Mouse (Mus musculus): ENCODE measurements around the gene Hist2h2bb. TPM values are rescaled to one million over a fixed set of nuclear protein-coding genes. Genes with fewer than 3 reads are reported as not detected.
"Not testable (repeated sequence)": the region's sequence is repeated elsewhere in the genome, so short reads cannot be mapped to it uniquely, and the experiment has no call there.

Gene Hist2h2bb
- 10.8 and 17.6 TPM in 2 replicates for polyA plus RNA-seq (2014; fragmentation: Nextera tagmentation; extraction: Ambion mirVana)

DNA sequence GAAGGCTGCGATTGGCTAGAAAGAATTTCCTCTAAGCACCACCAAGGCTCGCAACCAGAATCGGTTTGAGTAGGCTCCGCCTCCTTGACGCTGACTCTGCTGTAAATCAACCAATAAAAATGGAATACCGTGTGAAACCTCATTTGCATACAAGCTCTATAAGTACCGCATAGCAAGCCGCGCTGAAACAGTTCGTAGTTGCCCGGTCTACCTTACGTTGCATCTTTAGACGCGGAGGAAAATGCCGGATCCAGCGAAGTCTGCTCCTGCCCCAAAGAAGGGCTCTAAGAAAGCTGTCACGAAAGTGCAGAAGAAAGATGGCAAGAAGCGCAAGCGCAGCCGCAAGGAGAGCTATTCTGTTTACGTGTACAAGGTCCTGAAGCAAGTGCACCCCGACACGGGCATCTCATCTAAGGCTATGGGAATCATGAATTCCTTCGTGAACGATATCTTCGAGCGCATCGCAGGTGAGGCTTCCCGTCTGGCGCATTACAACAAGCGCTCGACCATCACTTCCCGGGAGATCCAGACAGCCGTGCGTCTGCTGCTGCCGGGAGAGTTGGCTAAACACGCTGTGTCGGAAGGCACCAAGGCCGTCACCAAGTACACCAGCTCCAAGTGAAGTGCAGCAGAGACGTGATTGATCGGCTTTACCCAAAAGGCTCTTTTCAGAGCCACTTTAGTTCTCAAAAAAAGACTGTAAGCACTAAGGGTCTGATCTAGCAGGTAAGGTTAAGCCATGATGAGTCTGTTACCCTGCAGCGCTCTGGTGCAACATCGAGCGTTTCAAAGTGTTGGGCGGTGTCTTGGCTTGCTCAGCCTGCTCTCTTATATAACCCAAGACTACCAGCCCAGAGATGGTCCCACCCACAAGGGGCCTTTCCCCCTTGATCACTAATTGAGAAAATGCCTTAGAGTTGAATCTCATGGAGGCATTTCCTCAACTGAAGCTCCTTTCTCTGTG lies at the start of gene Hist2h2bb:
Hist2h2bb (plus strand) TSS at position 242 of the 964 bp plus-strand sequence.
- H3K4me2 ChIP-seq (ENCODE audit: low read length): peak within 1 kb of the TSS; percentile 72
- peak within 1 kb of the TSS; percentile 72 for H3K9ac ChIP-seq (ENCODE audit: low read length)
- WGBS: under 1% methylated on average over 45 of the region's 45 CpGs
- DNase-seq (ENCODE audit: low spot score) (peak; percentile 100), ATAC-seq (peak; percentile 96)
- peak within 1 kb of the TSS; percentile 38 for H3K4me3 ChIP-seq (ENCODE audit: low read depth, low read length)
- H3K9me3 ChIP-seq (replicated peaks; ENCODE audit: control insufficient read depth, low read length): no peaks in the 10 kb centered on the region
- H3K4me1 ChIP-seq (ENCODE audit: control insufficient read depth, insufficient read depth, low read length): peaks cover under 1% of the 10 kb centered on the region; the same call in 1 of the 2 replicates
- peak within 1 kb of the TSS; percentile 97 for H3K27ac ChIP-seq (ENCODE audit: low read depth, low read length)
- H3K27me3 ChIP-seq (replicated peaks; ENCODE audit: control insufficient read depth, insufficient read depth, low read length): no peaks in the 10 kb centered on the region
- H3K36me3 ChIP-seq (ENCODE audit: control insufficient read depth, insufficient read depth, low read length): no peaks in the 10 kb centered on the region

DNA sequence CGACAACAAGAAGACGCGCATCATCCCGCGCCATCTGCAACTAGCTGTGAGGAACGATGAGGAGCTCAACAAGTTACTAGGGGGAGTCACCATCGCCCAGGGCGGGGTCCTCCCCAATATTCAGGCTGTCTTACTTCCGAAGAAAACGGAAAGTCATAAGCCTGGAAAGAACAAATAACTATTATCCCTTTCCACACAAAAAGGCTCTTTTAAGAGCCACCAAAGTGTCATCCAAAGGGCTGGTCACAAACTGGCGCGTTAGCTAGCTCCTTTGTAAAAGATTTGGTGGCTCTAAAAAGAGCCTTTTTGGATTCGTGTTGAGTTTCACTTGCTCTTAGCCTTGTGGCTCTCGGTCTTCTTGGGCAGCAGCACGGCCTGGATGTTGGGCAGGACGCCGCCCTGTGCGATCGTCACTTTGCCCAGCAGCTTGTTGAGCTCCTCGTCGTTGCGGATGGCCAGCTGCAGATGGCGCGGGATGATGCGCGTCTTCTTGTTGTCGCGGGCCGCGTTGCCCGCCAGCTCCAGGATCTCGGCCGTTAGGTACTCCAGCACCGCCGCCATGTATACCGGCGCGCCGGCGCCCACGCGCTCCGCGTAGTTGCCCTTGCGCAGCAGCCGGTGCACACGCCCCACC lies 49.3 kb upstream of the Hist2h2bb start:
- Histone ChIP-seq H3K9ac (ENCODE audit: low read length) (peak overlapping the region; percentile 83), H3K4me1 (ENCODE audit: control insufficient read depth, insufficient read depth, low read length) (peaks cover 23% of the 10 kb centered on the region), H3K4me2 (ENCODE audit: low read length) (peak overlapping the region; percentile 63), H3K4me3 (ENCODE audit: low read depth, low read length) (peak overlapping the region; percentile 59), H3K27ac (ENCODE audit: low read depth, low read length) (peak overlapping the region; percentile 97)
- ATAC-seq; DNase-seq (ENCODE audit: low spot score); H3K9me3 ChIP-seq (replicated peaks; ENCODE audit: control insufficient read depth, low read length); H3K27me3 ChIP-seq (replicated peaks; ENCODE audit: control insufficient read depth, insufficient read depth, low read length); H3K36me3 ChIP-seq (ENCODE audit: control insufficient read depth, insufficient read depth, low read length): not testable (repeated sequence)
- WGBS: under 1% methylated on average over 26 of the region's 47 CpGs

DNA sequence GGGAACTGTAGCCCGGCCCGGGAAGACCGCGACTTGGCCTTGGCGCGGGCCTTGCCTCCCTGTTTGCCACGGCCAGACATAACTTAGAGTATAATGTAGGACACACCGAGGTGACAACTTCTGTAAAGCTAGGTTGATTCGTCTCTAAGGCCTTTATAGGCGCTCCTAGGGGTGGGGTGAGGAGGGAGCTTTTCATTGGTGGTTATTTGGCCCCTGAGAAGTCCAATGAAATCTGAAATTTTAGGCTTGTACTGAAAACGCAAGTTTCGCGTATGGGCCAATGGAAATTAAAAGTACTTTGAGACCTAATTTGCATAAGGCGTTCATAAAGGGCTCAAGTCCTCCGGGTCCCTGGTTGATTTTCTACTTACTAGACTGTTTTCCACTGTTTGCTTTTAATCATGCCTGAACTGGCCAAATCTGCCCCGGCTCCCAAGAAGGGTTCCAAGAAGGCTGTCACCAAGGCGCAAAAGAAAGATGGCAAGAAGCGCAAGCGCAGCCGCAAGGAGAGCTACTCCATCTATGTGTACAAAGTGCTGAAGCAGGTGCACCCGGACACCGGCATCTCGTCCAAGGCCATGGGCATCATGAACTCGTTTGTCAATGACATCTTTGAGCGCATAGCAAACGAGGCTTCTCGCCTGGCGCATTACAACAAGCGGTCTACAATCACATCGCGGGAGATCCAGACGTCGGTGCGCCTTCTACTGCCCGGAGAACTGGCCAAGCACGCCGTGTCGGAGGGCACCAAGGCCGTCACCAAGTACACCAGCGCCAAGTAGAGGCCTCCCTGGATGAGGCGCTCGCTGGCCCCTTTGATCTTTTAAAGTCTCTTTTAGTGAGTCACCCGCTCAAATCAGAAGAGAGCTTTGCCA lies 48.5 kb upstream of the Hist2h2bb start, which contains the start of the genes Hist2h2ac and Hist2h2be:
Hist2h2ac (minus strand) TSS at position 116 of the 875 bp plus-strand sequence.
Hist2h2be (plus strand) TSS at position 355 of the 875 bp plus-strand sequence.
- H3K27me3 ChIP-seq (replicated peaks; ENCODE audit: control insufficient read depth, insufficient read depth, low read length): no peaks in the 10 kb centered on the region
- peak within 1 kb of the TSS; percentile 97 for H3K27ac ChIP-seq (ENCODE audit: low read depth, low read length)
- H3K4me1 ChIP-seq (ENCODE audit: control insufficient read depth, insufficient read depth, low read length): peaks cover 26% of the 10 kb centered on the region
- 0% methylated on average over 43 of the region's 43 CpGs for WGBS
- peak within 1 kb of the TSS; percentile 83 for H3K9ac ChIP-seq (ENCODE audit: low read length)
- peak within 1 kb of the TSS; percentile 63 for H3K4me2 ChIP-seq (ENCODE audit: low read length)
- peak; percentile 96 for DNase-seq (ENCODE audit: low spot score)
- peak within 1 kb of the TSS; percentile 59 for H3K4me3 ChIP-seq (ENCODE audit: low read depth, low read length)
- peak; percentile 81 for ATAC-seq
- no peaks in the 10 kb centered on the region for H3K36me3 ChIP-seq (ENCODE audit: control insufficient read depth, insufficient read depth, low read length)
- no peaks in the 10 kb centered on the region for H3K9me3 ChIP-seq (replicated peaks; ENCODE audit: control insufficient read depth, low read length)

DNA sequence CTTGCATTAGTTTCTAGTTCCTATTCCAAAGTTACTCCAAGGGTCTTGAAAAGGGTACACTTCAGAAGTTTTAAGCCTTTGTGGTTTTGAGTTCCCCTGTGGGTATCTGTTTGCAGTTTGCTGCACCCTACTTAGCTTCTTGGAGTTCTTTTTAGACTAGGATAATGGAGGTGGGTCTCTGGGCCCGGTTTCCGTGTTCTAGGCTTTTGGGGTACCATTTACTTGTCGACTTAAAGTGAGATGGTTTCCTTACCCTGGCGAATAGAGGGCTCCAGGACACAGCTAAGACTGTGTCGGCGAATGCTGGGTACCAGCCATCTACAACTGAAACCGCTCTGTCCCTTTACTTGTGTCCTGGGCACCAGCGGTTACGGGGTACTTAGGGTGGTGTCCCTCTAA lies 47.9 kb upstream of the Hist2h2bb start:
- Histone ChIP-seq H3K36me3 (ENCODE audit: control insufficient read depth, insufficient read depth, low read length) (no peaks in the 10 kb centered on the region), H3K4me2 (ENCODE audit: low read length) (peak overlapping the region; percentile 63), H3K4me3 (ENCODE audit: low read depth, low read length) (peak overlapping the region; percentile 59), H3K9ac (ENCODE audit: low read length) (peak overlapping the region; percentile 83), H3K27me3 (replicated peaks; ENCODE audit: control insufficient read depth, insufficient read depth, low read length) (no peaks in the 10 kb centered on the region), H3K9me3 (replicated peaks; ENCODE audit: control insufficient read depth, low read length) (no peaks in the 10 kb centered on the region), H3K4me1 (ENCODE audit: control insufficient read depth, insufficient read depth, low read length) (peaks cover 26% of the 10 kb centered on the region), H3K27ac (ENCODE audit: low read depth, low read length) (peak overlapping the region; percentile 97)
- 5% methylated on average over 9 of the region's 9 CpGs for WGBS
- no peak for ATAC-seq
- no peak for DNase-seq (ENCODE audit: low spot score)

DNA sequence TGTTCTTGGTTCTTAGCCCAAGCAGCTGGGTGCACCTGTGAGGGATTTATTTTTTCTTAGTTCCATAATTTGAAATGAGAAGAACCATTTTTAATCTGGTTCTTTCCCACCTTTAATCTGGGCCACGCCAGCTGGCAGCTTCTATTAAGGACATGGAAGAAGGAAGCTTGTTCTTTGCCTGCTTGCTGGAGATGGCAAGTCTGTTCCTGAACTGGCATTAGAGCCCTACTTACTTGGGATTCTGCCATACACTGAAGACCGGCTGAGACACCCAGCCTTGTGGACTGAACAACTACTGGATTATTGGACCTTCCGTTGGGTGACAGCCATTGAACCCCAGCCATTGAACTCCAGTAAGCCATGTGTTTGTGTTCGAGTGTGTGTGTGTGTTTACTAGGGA lies 46.8 kb upstream of the Hist2h2bb start:
- ATAC-seq (no peak), DNase-seq (ENCODE audit: low spot score) (no peak)
- H3K4me2 ChIP-seq (ENCODE audit: low read length): peak overlapping the region; percentile 63
- peaks cover 26% of the 10 kb centered on the region for H3K4me1 ChIP-seq (ENCODE audit: control insufficient read depth, insufficient read depth, low read length)
- no peaks in the 10 kb centered on the region for H3K27me3 ChIP-seq (replicated peaks; ENCODE audit: control insufficient read depth, insufficient read depth, low read length)
- H3K9me3 ChIP-seq (replicated peaks; ENCODE audit: control insufficient read depth, low read length): no peaks in the 10 kb centered on the region
- H3K27ac ChIP-seq (ENCODE audit: low read depth, low read length): no peak overlapping the region
- 84% methylated on average over 4 of the region's 4 CpGs for WGBS
- H3K36me3 ChIP-seq (ENCODE audit: control insufficient read depth, insufficient read depth, low read length): no peaks in the 10 kb centered on the region
- no peak overlapping the region for H3K4me3 ChIP-seq (ENCODE audit: low read depth, low read length)
- peak overlapping the region; percentile 17; the same call in 1 of the 2 replicates for H3K9ac ChIP-seq (ENCODE audit: low read length)

DNA sequence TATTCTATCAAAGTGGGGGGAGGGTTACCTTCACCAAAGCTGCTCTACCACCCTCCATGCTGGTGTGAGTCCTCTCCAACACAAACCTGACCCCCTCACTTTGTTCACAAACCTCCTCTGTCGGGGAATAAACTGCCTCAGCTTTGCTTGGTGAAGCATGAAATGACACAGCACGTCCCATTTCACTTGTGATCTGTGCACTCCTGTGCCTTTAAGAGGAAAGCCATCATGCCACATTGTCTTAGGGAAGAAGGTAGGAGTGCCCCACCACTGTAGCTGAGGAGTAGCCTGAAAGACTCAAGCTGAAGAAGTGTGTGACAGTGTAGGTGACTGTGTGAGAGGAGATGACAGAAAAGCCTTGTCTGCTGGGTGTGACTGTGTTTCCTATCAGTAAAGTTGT lies 44.1 kb upstream of the Hist2h2bb start:
- H3K4me2 ChIP-seq (ENCODE audit: low read length): no peak overlapping the region
- no peak overlapping the region for H3K4me3 ChIP-seq (ENCODE audit: low read depth, low read length)
- WGBS: 2% methylated on average over 2 of the region's 2 CpGs
- H3K27me3 ChIP-seq (replicated peaks; ENCODE audit: control insufficient read depth, insufficient read depth, low read length): no peaks in the 10 kb centered on the region
- no peak for ATAC-seq
- H3K9ac ChIP-seq (ENCODE audit: low read length): 0 out of 2 replicates have a peak overlapping the region, but pooled peaks have one; percentile 1
- H3K4me1 ChIP-seq (ENCODE audit: control insufficient read depth, insufficient read depth, low read length): peaks cover 26% of the 10 kb centered on the region
- no peaks in the 10 kb centered on the region for H3K36me3 ChIP-seq (ENCODE audit: control insufficient read depth, insufficient read depth, low read length)
- DNase-seq (ENCODE audit: low spot score): no peak
- no peaks in the 10 kb centered on the region for H3K9me3 ChIP-seq (replicated peaks; ENCODE audit: control insufficient read depth, low read length)
- H3K27ac ChIP-seq (ENCODE audit: low read depth, low read length): no peak overlapping the region

DNA sequence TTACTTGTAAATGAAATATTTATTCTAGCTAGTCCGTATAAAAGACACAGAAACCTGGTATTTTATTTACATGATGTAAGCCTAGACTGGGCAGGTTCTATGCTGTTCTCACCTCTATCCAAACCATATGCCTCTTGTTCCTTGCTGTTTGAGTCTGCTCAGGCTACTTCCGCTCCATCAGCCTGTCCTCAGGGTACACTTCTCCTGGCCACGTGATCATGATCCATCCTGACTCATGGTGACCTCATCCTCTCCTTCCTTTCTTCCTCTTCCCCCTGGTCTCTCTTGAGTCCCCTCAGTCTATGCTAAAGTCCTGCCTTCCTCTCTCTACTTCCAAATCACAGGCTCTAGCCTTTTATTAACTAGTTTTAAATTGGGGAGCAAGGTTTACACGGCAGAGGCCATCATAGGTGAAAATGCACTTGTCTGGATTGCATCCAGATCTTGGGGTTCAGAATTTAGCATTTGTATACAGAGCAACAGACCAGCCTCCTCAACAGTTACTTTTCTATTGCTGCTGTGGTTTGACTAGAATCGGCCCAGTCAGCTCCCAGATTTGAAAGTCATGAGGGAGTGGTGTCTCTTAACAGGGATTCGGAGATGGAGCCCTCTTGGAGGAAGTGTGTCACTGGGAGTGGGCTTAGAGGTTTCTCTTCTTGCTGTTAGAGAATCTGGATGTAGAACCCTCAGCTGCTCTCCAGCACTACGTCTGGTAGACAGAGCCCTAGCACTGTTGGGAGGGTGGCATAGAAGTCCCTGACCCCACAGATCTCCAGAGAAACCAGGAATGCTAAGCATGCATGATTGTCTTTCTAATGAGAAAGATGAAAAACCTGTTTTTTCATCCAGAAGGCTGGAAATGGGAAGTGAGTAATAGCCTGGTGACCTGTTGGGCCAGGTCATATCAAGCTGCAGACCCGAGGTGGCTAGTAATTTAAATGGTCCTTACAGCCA lies 42.6 kb upstream of the Hist2h2bb start:
- H3K4me1 ChIP-seq (ENCODE audit: control insufficient read depth, insufficient read depth, low read length): peaks cover 19% of the 10 kb centered on the region
- no peak for ATAC-seq
- no peaks in the 10 kb centered on the region for H3K36me3 ChIP-seq (ENCODE audit: control insufficient read depth, insufficient read depth, low read length)
- no peak overlapping the region for H3K9ac ChIP-seq (ENCODE audit: low read length)
- no peak overlapping the region for H3K27ac ChIP-seq (ENCODE audit: low read depth, low read length)
- no peaks in the 10 kb centered on the region for H3K27me3 ChIP-seq (replicated peaks; ENCODE audit: control insufficient read depth, insufficient read depth, low read length)
- H3K4me3 ChIP-seq (ENCODE audit: low read depth, low read length): no peak overlapping the region
- 76% methylated on average over 8 of the region's 8 CpGs for WGBS
- no peak for DNase-seq (ENCODE audit: low spot score)
- H3K9me3 ChIP-seq (replicated peaks; ENCODE audit: control insufficient read depth, low read length): no peaks in the 10 kb centered on the region
- no peak overlapping the region for H3K4me2 ChIP-seq (ENCODE audit: low read length)

All from forebrain, embryonic 14.5 days (tissue).